Mouse (Mus musculus): ENCODE results near the gene Ifih1.

The Ifih1 gene

DNA sequence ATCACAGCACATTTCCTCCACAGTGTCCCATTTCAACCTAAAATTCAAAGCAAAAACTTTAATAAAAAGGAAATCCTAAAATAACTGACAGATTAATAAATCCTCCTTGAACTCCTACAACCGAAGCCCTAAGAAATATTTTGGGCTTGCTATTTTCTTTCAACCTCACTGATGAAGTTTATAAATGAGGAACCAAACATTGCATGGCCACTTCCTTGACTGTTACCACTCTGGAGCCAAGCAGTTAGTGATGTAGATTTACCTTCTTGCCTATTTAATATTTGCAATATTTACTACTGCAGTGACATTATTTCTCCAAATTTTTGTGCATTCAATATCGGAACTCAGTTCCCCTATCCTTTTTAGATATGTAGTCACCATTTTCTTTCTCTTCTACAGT lies 6.2 kb downstream of the Ifih1 start:
- no peak for DNase-seq (ENCODE audit: low spot score in 2 of 2)

DNA sequence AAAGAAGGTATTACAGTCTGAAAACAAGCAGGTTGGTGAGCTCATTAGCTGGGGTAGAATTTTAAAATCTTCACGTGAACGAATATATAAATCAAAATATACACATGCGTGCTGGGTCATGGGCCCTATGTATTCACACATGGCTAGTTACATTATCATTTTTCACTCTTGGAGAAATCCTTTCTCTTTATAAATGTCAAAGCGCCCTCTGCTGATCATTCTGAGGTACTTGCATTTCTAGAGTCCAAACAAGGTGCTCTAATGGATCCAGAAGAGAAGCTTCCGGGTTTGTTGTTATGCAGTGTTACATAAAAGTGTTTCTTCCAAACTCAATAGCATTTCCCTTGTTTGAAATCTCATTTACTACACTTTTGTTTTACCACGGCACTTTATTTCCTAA lies 15.6 kb downstream of the Ifih1 start:
- peak; percentile 46 to 51 for DNase-seq (ENCODE audit: low spot score in 2 of 2)

- peak; percentile 60 to 73 for DNase-seq (ENCODE audit: low spot score in 2 of 2)
Observed at GRCm38 (mm10) chr2:62628356-62628755, 17.7 kb downstream of the Ifih1 start.

DNA sequence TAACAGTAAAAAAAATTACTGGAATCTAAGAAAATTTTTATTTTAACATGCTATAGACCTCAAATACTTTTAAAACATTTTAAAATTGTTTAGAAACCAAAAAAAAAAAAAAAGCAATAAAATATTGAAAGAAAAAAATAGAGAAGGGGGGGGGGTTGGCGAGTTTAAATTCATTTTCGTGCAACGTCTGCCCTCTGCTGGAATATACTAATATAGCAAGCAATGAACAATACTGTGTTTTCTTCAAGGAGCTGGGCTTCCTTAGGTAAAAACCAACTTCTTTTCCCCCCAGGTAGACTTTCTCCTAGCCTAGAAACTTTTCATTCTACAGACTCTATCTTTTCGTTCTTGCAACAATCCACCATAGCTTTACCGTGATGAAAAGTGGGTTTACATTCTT lies 18.3 kb downstream of the Ifih1 start:
- peak in 1 of 2 experiments; percentile 37 for DNase-seq (ENCODE audit: low spot score in 2 of 2)

- peak in 1 of 2 experiments; percentile 28 for DNase-seq (ENCODE audit: low spot score in 2 of 2)
Observed at GRCm38 (mm10) chr2:62623024-62623441, 23.0 kb downstream of the Ifih1 start.

- DNase-seq (ENCODE audit: low spot score in 2 of 2), result no peak
Observed at GRCm38 (mm10) chr2:62619679-62620078, 26.4 kb downstream of the Ifih1 start.

GRCm38 (mm10) chr2:62618934-62619341 lies 27.1 kb downstream of the Ifih1 start:
- no peak for DNase-seq (ENCODE audit: low spot score in 2 of 2)

GRCm38 (mm10) chr2:62613133-62613532 lies 32.9 kb downstream of the Ifih1 start:
- no peak for DNase-seq (ENCODE audit: low spot score in 2 of 2)

GRCm38 (mm10) chr2:62606205-62606604 lies 39.9 kb downstream of the Ifih1 start:
- no peak for DNase-seq (ENCODE audit: low spot score in 2 of 2)

DNA sequence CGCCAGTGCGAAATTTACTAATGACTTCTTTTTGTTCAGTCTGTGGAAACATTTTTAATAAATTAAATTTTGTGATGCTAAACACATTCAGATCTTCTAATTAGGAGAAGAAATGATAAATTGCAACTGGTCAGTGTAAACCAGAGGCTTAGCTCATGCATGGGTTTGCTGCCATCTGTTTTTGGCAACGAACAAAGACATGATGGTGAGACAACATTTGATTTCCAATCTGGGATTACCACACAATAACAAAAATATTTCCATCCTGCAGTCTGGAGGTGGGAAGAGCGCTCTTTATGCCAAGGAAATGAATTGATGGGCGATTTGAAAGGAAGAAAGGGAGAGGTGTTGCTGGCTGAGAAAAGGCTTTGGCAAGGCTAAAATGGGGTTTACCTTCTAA lies 42.5 kb downstream of the Ifih1 start:
- DNase-seq (ENCODE audit: low spot score in 2 of 2), result no peak

- no peak for DNase-seq (ENCODE audit: low spot score in 2 of 2)
Observed at GRCm38 (mm10) chr2:62596586-62596985, 49.5 kb downstream of the Ifih1 start.

DNA sequence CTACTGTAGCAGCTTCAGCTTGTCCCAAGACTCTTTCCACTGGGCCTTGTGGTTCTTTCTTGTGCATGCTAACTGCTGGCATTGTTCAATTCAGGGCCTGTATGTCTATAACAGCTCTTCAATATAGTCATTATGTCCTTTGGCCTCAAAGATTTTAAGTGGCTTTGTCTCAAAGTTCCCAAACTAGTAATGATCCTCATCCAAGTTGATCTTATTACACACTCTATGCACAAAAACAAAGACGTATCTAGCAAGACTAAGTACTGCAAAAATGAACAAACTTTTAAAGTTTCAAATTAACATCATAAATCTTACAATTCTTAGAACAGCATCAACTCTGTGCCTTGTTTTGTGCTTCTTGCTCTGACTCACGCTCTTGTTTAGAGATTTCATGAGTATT lies 51.6 kb downstream of the Ifih1 start:
- no peak for DNase-seq (ENCODE audit: low spot score in 2 of 2)

GRCm38 (mm10) chr2:62591555-62591954 lies 54.5 kb downstream of the Ifih1 start:
- DNase-seq (ENCODE audit: low spot score in 2 of 2), result no peak

DNA sequence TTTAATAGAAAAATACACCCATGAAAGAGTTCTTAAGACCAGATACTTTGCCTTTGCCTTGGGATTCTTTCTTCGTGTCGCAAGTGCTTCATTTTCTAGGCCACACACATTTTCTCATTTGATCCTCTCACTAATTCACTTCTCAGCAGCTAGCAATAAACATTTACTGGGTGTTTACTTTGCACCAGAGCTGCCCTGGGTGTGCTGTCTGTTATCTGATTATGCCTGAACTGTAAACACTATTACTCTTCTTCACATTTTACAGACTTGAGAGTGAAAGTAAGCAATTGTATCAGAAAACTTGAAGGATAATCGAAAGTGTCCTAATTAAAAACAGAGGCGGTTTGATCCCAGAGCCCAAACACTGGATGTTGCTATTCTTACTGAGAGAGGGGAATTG lies 56.7 kb downstream of the Ifih1 start:
- no peak for DNase-seq (ENCODE audit: low spot score in 2 of 2)

DNA sequence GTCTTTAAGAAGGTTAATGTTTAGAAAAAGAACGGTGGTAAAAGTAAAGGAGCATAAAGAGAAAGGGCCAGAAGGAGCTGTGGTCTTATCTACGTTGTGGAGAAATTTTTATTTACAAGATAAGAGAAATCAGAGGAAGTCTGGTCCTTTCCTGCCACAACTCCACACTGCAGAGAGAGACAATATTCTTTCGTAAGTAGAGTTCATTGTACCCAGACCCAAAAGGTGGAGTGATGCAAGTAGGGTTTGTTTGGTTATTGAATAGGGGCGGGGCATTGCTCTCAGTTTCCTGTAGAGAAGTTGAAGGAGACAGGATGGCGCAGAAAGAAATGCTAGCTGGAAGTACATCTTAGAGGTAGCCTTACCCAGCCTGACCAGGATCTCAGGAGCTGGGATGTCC lies 60.3 kb downstream of the Ifih1 start:
- no peak for DNase-seq (ENCODE audit: low spot score in 2 of 2)

DNA sequence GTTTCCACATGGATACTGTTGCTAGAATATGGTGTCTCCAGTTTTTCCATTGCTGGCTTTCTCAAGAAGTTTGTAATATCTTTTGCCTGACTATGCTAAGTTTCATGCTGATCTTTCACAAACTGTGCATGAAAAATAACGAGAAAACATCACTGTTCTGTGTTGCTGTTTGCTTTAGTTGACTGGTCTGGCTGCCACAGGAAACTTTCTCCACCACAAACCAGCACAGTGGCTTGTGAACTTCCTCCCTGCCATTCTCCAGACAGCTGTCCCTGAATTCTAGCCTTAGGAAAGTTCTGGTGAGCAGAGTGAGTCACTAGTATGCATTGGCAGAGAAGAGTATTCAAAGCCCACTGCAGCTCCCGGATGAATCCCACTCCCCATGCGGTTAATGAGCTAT lies 71.1 kb downstream of the Ifih1 start:
- no peak for DNase-seq (ENCODE audit: low spot score in 2 of 2)

GRCm38 (mm10) chr2:62574250-62574649 lies 71.8 kb downstream of the Ifih1 start:
- peak; percentile 19 to 34 for DNase-seq (ENCODE audit: low spot score in 2 of 2)

- peak in 1 of 2 experiments; percentile 6 for DNase-seq (ENCODE audit: low spot score in 2 of 2)
Observed at GRCm38 (mm10) chr2:62573753-62574159, 72.3 kb downstream of the Ifih1 start, which contains the start of gene Fap. Fap (minus strand) TSS chr2:62574075.

GRCm38 (mm10) chr2:62573099-62573752 lies 72.8 kb downstream of the Ifih1 start:
- DNase-seq (ENCODE audit: low spot score in 2 of 2), result peak; percentile 20 to 32

GRCm38 (mm10) chr2:62564687-62565086 lies 81.4 kb downstream of the Ifih1 start:
- DNase-seq (ENCODE audit: low spot score in 2 of 2), result no peak

DNA sequence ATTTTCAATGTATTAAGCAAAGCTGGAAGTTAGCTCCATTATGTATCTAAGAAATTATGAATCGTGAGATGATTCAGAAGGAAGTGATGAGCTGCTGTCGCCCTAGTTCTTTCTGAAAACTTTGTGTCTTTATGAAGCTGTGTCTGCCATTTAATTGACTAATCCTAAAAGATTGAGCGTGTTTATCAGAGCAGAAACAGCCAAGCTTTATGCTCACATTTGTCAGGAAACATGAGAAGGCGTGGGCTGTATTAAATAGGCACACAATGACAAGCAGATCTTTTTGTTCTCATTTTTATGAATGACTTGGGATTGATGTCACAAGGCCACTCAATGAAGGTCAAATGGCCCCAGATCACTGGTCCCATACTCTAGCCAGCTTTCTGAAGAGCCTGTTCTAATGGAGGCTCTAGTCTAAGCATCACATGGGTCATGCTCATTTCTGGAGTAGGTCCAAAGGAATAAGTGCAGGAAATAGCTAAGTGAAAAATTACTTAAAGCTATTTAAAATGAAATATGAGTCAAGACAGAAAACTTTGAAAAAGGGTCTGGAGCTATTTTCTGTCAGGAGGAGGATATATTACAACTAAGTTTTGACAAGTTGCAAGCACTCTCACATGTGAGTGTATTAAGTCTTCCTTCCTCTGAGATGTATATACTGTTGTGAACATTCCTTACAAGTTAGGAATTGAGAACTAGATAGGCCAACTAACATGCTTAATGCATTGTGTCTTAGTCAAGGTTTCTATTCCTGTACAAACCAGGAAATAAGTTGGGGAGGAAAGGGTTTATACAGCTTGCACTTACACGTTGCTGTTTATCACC lies 83.2 kb downstream of the Ifih1 start:
- no peak for DNase-seq (ENCODE audit: low spot score in 2 of 2)

- DNase-seq (ENCODE audit: low spot score in 2 of 2), result no peak
Observed at GRCm38 (mm10) chr2:62557417-62557816, 88.6 kb downstream of the Ifih1 start.

- DNase-seq (ENCODE audit: low spot score in 2 of 2), result no peak
Observed at GRCm38 (mm10) chr2:62556349-62556748, 89.7 kb downstream of the Ifih1 start.

Data from right cerebral cortex, adult 2 months (tissue).